Mouse (Mus musculus) embryo, embryonic 9.5 days (tissue): ENCODE data around the gene Olfr628.
A peak's percentile ranks its signal among the peaks of the same experiment; 100 is the strongest.
"Not testable (repeated sequence)": the region's sequence is repeated elsewhere in the genome, so short reads cannot be mapped to it uniquely, and the experiment has no call there.

Experiments
- DNase-seq: peaks from one replicate; pipeline ENCODE4 v3.0.0-alpha.2; 2017; ENCODE audit errors: extremely low spot score

Gene Olfr628

GRCm38 (mm10) chr7:103730074-103730473 is at the start of gene Olfr628:
TSS of gene Olfr628 (plus strand) at chr7:103730374.
- DNase-seq = no peak

- DNase-seq = no peak
These were observed 47.8 kb upstream of the Olfr628 start, which contains the start of gene Olfr625-ps1 for GRCm38 (mm10) chr7:103682420-103682819. TSS of gene Olfr625-ps1 (plus strand) at chr7:103682720.

- DNase-seq = no peak
These were observed 30.7 kb upstream of the Olfr628 start for GRCm38 (mm10) chr7:103699469-103699868.

GRCm38 (mm10) chr7:103712024-103712423 is 18.1 kb upstream of the Olfr628 start:
- peak; percentile 1 for DNase-seq

GRCm38 (mm10) chr7:103714371-103714770 is 15.8 kb upstream of the Olfr628 start, which contains the start of gene Olfr243:
TSS of gene Olfr243 (plus strand) at chr7:103714671.
- no peak for DNase-seq

GRCm38 (mm10) chr7:103716398-103716797 is 13.8 kb upstream of the Olfr628 start:
- DNase-seq = not testable (repeated sequence)

GRCm38 (mm10) chr7:103744843-103745242 is 14.7 kb downstream of the Olfr628 start, which contains the start of gene Olfr629:
TSS of gene Olfr629 (minus strand) at chr7:103744943.
- no peak for DNase-seq

- no peak for DNase-seq
These were observed 27.1 kb downstream of the Olfr628 start, which contains the start of gene Olfr630 for GRCm38 (mm10) chr7:103757233-103757632. TSS of gene Olfr630 (minus strand) at chr7:103757333.

DNA sequence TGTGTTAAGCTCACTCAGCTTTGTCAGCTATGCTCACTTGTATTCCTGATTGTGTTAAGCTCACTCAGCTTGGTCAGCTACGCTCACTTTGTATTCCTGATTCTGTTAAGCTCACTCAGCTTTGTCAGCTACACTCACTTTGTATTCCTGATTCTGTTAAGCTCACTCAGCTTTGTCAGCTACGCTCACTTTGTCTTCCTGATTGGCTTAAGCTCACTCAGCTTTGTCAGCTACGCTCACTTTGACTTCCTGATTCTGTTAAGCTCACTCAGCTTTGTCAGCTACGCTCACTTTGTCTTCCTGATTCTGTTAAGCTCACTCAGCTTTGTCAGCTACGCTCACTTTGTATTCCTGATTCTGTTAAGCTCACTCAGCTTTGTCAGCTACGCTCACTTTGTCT is 32.0 kb downstream of the Olfr628 start:
- not testable (repeated sequence) for DNase-seq

- DNase-seq = not testable (repeated sequence)
These were observed 37.5 kb downstream of the Olfr628 start for GRCm38 (mm10) chr7:103767687-103768086.

DNA sequence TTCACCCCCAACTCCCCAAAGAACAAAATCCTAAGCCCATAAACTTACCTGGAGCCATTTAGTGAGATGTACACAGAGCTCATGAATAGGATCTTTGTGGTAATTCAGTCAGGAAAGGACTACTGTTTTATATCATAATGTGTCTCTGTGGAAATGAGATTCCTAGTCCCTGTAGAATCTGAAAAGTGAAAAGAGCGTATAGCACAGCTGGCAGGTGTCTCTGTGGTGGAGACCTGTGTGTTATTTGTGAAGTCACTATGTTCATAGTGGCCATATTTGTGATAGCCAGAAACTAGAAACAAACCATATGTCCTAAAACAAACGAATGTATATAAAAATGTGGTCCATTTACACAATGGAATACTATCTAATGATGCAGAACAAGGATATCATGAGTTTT is 41.3 kb downstream of the Olfr628 start, which contains the start of gene Olfr69:
Olfr69 (minus strand) TSS at position 101 of the 400 bp plus-strand sequence.
- DNase-seq = no peak

- not testable (repeated sequence) for DNase-seq
These were observed 47.5 kb downstream of the Olfr628 start for GRCm38 (mm10) chr7:103777652-103778051.

DNA sequence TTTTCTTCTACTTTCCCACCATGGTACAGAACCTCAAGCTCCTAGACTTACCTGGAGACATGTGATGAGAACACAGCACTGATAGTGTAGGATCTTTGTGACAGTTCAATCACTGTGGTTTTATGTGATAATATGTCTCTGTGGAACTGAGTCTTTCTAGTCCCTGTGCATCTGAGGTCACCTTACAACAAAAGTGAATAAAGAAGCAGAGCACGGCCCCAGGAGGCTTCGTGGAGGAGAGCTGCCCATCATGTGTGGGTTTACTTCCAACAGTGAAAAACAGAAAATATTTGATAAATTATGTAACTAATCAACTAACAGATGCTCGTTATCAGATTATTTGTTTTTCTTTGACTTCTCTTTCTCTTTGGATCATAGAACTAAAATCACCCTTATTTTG is 49.4 kb downstream of the Olfr628 start, which contains the start of gene Olfr68:
Olfr68 (minus strand) TSS at position 101 of the 400 bp plus-strand sequence.
- DNase-seq = no peak
